Mouse (Mus musculus): ENCODE data around the gene Sox13.

The Sox13 gene

GRCm38 (mm10) chr1:133333937-133334336 is 90.2 kb downstream of the Sox13 start:
- DNase-seq (ENCODE audit: extremely low spot score, low read depth, low spot score), result no peak

DNA sequence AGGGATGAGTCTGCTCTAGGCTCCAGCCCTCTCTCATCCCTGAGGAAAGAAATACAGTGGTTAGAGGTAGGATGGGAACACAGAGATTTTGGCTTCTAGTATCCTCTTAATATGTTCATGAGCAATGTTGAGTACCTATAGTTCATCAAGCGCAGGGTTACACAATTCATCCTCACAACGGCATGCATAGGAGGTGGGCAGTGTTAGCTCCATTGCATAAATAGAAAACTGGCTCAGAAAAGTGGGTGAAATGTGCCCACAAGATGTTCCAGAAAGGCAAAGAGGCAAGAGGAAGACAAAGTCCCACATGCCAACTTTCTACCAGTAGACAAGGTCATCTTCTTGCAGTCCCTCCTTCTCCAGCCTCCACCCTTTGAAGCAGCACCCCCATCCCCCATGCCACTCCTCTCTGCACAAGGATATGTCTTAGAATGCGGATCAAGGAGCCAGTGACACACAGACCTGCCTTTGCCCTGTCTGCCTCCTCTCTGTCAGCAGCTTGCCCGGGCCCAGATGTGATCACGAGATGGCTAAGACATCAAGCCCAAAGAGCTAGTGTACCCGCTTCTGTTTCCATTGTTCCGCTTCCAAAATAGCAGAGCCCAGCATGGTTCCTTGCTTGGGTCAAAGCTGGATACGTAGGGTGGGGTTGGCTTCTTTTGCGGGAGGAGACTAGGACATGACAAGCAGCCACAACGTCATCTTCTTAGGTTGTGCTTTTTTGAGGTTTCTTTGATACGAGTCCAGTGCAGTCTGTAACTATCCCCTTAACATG is 91.3 kb downstream of the Sox13 start:
- DNase-seq (ENCODE audit: extremely low spot score, low read depth, low spot score), result no peak
